Mouse (Mus musculus) urinary bladder, adult 18-20 months (tissue): ENCODE data around the gene Ctdspl.

Source experiments
- DNase-seq, 2 experiments: peaks; one replicate each; pipeline ENCODE4 v3.0.0; 2022; ENCODE audit warnings: low spot score in 2 of 2, mixed read lengths in 2 of 2

The Ctdspl gene

GRCm38 (mm10) chr9:118919672-118920186, 6.5 kb upstream of the Ctdspl start:
- peak; percentile 80 for DNase-seq

GRCm38 (mm10) chr9:118920798-118921515, 5.3 kb upstream of the Ctdspl start:
- peak; percentile 62 to 76 for DNase-seq

GRCm38 (mm10) chr9:118921926-118922325, 4.3 kb upstream of the Ctdspl start:
- DNase-seq = no peak

GRCm38 (mm10) chr9:118924554-118925085, 1.6 kb upstream of the Ctdspl start:
- no peak for DNase-seq

GRCm38 (mm10) chr9:118925286-118926110, 755 bp upstream of the Ctdspl start:
- DNase-seq = peak; percentile 94 to 95

- peak; percentile 58 to 59 for DNase-seq
These were observed 552 bp downstream of the Ctdspl start for GRCm38 (mm10) chr9:118926688-118927321.

- DNase-seq = no peak
These were observed 1.2 kb downstream of the Ctdspl start for GRCm38 (mm10) chr9:118927501-118927900.

GRCm38 (mm10) chr9:118928007-118928406, 1.8 kb downstream of the Ctdspl start:
- no peak for DNase-seq

GRCm38 (mm10) chr9:118928656-118929055, 2.4 kb downstream of the Ctdspl start:
- peak; percentile 37 to 46 for DNase-seq

GRCm38 (mm10) chr9:118930611-118931010, 4.4 kb downstream of the Ctdspl start:
- DNase-seq = no peak

GRCm38 (mm10) chr9:118933800-118934199, 7.5 kb downstream of the Ctdspl start:
- DNase-seq = no peak

- DNase-seq = no peak
These were observed 8.1 kb downstream of the Ctdspl start for GRCm38 (mm10) chr9:118934319-118934718.

- no peak for DNase-seq
These were observed 8.8 kb downstream of the Ctdspl start for GRCm38 (mm10) chr9:118935098-118935497.

GRCm38 (mm10) chr9:118936071-118936470, 9.8 kb downstream of the Ctdspl start:
- no peak for DNase-seq

- peak in 1 of 2 experiments; percentile 54 for DNase-seq
These were observed 11.3 kb downstream of the Ctdspl start for GRCm38 (mm10) chr9:118937515-118937914.

- no peak for DNase-seq
These were observed 13.2 kb downstream of the Ctdspl start for GRCm38 (mm10) chr9:118939410-118939809.

GRCm38 (mm10) chr9:118939831-118940230, 13.6 kb downstream of the Ctdspl start:
- DNase-seq = no peak

GRCm38 (mm10) chr9:118940591-118941207, 14.4 kb downstream of the Ctdspl start:
- no peak for DNase-seq

- no peak for DNase-seq
These were observed 15.8 kb downstream of the Ctdspl start for GRCm38 (mm10) chr9:118942030-118942429.

- no peak for DNase-seq
These were observed 17.7 kb downstream of the Ctdspl start for GRCm38 (mm10) chr9:118943941-118944340.

- no peak for DNase-seq
These were observed 18.1 kb downstream of the Ctdspl start for GRCm38 (mm10) chr9:118944388-118944787.
